Mouse (Mus musculus) limb, embryonic 12.5 days (tissue): ENCODE results near the gene Iscu. TPM values are rescaled to one million over a fixed set of nuclear protein-coding genes. Genes with fewer than 3 reads are reported as not detected.
"Not testable (repeated sequence)": the region's sequence is repeated elsewhere in the genome, so short reads cannot be mapped to it uniquely, and the experiment has no call there.

Experiments used
- ATAC-seq: fragments of 200-750 bp; cut with Nextera tagmentation; 2 replicates; pipeline ENCODE4 v1.8.0; 2017; ENCODE audit warnings: low read depth, moderate TSS enrichment; ENCODE audit not compliant: insufficient number of reproducible peaks, insufficient read depth, low FRiP score, low TSS enrichment
- H3K27ac ChIP-seq: fragments of 300-500 bp; sonication (generic); 2 replicates; pipeline ENCODE4 v1.5.1; 2016; ENCODE audit warnings: mild to moderate bottlenecking, moderate library complexity
- H3K27me3 ChIP-seq: fragments of 300-500 bp; sonication (generic); 2 replicates; pipeline ENCODE4 v1.6.1; 2016; ENCODE audit warnings: mild to moderate bottlenecking, moderate library complexity
- H3K36me3 ChIP-seq: fragments of 300-500 bp; sonication (generic); 2 replicates; pipeline ENCODE4 v1.6.1; 2016; ENCODE audit warnings: mild to moderate bottlenecking, moderate library complexity
- H3K4me1 ChIP-seq: fragments of 300-500 bp; sonication (generic); replicated peaks from 2 replicates; pipeline ENCODE4 v1.6.1; 2016
- H3K4me2 ChIP-seq: fragments of 300-500 bp; sonication (generic); 2 replicates; pipeline ENCODE4 v1.6.1; 2016; ENCODE audit warnings: mild to moderate bottlenecking, moderate library complexity
- H3K4me3 ChIP-seq: fragments of 300-500 bp; sonication (generic); replicated peaks from 2 replicates; pipeline ENCODE4 v1.5.1; 2016; ENCODE audit warnings: mild to moderate bottlenecking
- H3K9ac ChIP-seq: fragments of 300-500 bp; sonication (generic); replicated peaks from 2 replicates; pipeline ENCODE4 v1.6.1; 2016; ENCODE audit warnings: mild to moderate bottlenecking, moderate library complexity
- H3K9me3 ChIP-seq: fragments of 300-500 bp; sonication (generic); 2 replicates; pipeline ENCODE4 v1.6.1; 2016; ENCODE audit warnings: mild to moderate bottlenecking, moderate library complexity
- WGBS: fragments of 180-500 bp; shearing (Covaris S2); methylation state at CpG from one replicate; pipeline ENCODE4 v1.1.7; 2016; 5-methylcytosine and 5-hydroxymethylcytosine counted together
- polyA plus RNA-seq: library from polyadenylated mRNA; unstranded; fragments of >200 nt; fragmentation: Nextera tagmentation; extraction: Ambion mirVana; gene quantifications from 2 replicates; pipeline ENCODE4 v1.2.1, GENCODE M21; 2016

The Iscu gene
- polyA plus RNA-seq, 1 experiment from 2014 or later = 117 TPM

DNA sequence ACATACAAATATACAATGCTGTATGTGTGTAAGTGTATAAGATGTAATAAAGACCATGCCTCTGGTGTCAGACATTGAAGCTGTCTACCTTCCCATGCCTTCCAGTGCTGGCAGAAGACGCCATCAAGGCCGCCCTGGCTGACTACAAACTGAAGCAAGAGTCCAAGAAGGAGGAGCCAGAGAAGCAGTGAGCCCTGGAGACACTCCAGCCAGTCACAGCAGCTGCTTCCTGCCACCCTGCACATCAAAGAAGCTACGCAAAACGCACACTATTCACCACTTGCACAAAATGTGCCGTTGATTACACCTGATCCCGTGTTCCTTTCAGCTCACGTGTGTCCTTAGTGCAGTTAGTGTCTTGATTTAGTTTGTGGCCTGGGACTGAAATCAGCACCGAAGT, 5.2 kb downstream of the Iscu start:
- H3K27ac ChIP-seq, H3K9me3 ChIP-seq, H3K4me2 ChIP-seq, H3K4me3 ChIP-seq, ATAC-seq, H3K9ac ChIP-seq, H3K27me3 ChIP-seq: not testable (repeated sequence)
- 84% methylated on average over 8 of the region's 8 CpGs for WGBS
- Histone ChIP-seq H3K4me1 (peaks cover 27% of the 10 kb centered on the region), H3K36me3 (peaks cover 44% of the 10 kb centered on the region)

- Histone ChIP-seq H3K4me3 (no peak overlapping the region), H3K27ac (0 out of 2 replicates have a peak overlapping the region, but pooled peaks have one; percentile 30), H3K4me2 (no peak overlapping the region), H3K27me3 (no peaks in the 10 kb centered on the region), H3K9me3 (no peaks in the 10 kb centered on the region), H3K36me3 (peaks cover 40% of the 10 kb centered on the region), H3K4me1 (peaks cover 36% of the 10 kb centered on the region), H3K9ac (no peak overlapping the region)
- WGBS = 79% methylated on average over 5 of the region's 5 CpGs
- ATAC-seq = no peak
Measured at GRCm38 (mm10) chr5:113779569-113779968, 7.0 kb downstream of the Iscu start.

DNA sequence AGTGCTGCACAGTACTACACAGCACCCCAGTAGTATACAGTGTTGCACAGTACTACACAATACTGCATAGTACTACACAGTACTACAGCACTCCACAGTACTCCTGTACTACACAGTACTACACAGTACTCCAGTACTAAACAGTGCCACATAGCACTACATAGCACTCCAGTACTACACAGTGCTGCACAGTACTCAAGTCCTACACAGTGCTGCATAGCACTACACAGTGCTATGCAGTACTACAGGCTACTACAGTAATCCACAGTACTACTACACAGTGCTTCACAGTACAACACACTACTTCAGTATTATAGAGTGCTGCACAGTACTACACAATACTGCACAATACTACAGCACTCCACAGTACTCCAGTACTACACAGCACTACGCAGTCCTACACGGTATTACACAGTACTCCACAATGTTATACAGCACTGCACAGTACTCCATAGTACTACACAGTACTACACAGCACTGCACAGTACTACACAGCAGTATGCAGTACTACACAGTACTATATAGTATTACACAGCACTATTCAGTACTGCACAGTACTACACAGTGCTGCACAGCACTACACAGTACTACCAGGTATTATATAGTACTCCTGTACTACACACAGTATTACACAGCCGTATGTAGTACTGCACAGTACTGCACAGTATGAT, 7.7 kb downstream of the Iscu start:
- no peak overlapping the region for H3K9ac ChIP-seq
- H3K36me3 ChIP-seq = peaks cover 33% of the 10 kb centered on the region
- 92% methylated on average over 3 of the region's 3 CpGs for WGBS
- peaks cover 40% of the 10 kb centered on the region for H3K4me1 ChIP-seq
- no peak; the same call in 1 of the 2 replicates for ATAC-seq
- H3K4me2 ChIP-seq = no peak overlapping the region
- H3K27ac ChIP-seq = peak overlapping the region; percentile 70
- H3K9me3 ChIP-seq = no peaks in the 10 kb centered on the region
- no peaks in the 10 kb centered on the region for H3K27me3 ChIP-seq
- no peak overlapping the region for H3K4me3 ChIP-seq

GRCm38 (mm10) chr5:113780763-113781162, 8.2 kb downstream of the Iscu start:
- no peak overlapping the region for H3K9ac ChIP-seq
- H3K27me3 ChIP-seq = no peaks in the 10 kb centered on the region
- no peak overlapping the region for H3K4me2 ChIP-seq
- no peak for ATAC-seq
- peak overlapping the region; percentile 70 for H3K27ac ChIP-seq
- 81% methylated on average over 5 of the region's 5 CpGs for WGBS
- peaks cover 40% of the 10 kb centered on the region for H3K4me1 ChIP-seq
- peaks cover 29% of the 10 kb centered on the region for H3K36me3 ChIP-seq
- H3K9me3 ChIP-seq = no peaks in the 10 kb centered on the region
- H3K4me3 ChIP-seq = no peak overlapping the region

- H3K36me3 ChIP-seq = peaks cover 24% of the 10 kb centered on the region
- H3K4me2 ChIP-seq = no peak overlapping the region
- H3K27ac ChIP-seq = peak overlapping the region; percentile 70
- WGBS = 61% methylated on average over 7 of the region's 7 CpGs
- ATAC-seq = no peak
- H3K9ac ChIP-seq = no peak overlapping the region
- no peak overlapping the region for H3K4me3 ChIP-seq
- no peaks in the 10 kb centered on the region for H3K9me3 ChIP-seq
- peaks cover 42% of the 10 kb centered on the region for H3K4me1 ChIP-seq
- H3K27me3 ChIP-seq = no peaks in the 10 kb centered on the region
Measured at GRCm38 (mm10) chr5:113781254-113781653, 8.7 kb downstream of the Iscu start.

GRCm38 (mm10) chr5:113781875-113782274, 9.3 kb downstream of the Iscu start:
- 80% methylated on average over 7 of the region's 7 CpGs for WGBS
- no peak for ATAC-seq
- H3K4me1 ChIP-seq = peaks cover 48% of the 10 kb centered on the region
- H3K4me3 ChIP-seq = no peak overlapping the region
- H3K9ac ChIP-seq = no peak overlapping the region
- peak overlapping the region; percentile 70 for H3K27ac ChIP-seq
- peaks cover 18% of the 10 kb centered on the region for H3K36me3 ChIP-seq
- no peak overlapping the region for H3K4me2 ChIP-seq
- H3K9me3 ChIP-seq = no peaks in the 10 kb centered on the region
- no peaks in the 10 kb centered on the region for H3K27me3 ChIP-seq

- Histone ChIP-seq H3K9me3 (no peaks in the 10 kb centered on the region), H3K4me3 (no peak overlapping the region), H3K36me3 (peaks cover 12% of the 10 kb centered on the region; the same call in 1 of the 2 replicates), H3K4me2 (no peak overlapping the region), H3K27ac (peak overlapping the region; percentile 93), H3K27me3 (no peaks in the 10 kb centered on the region), H3K4me1 (peaks cover 56% of the 10 kb centered on the region), H3K9ac (no peak overlapping the region)
- no peak for ATAC-seq
- 93% methylated on average over 7 of the region's 7 CpGs for WGBS
Measured at GRCm38 (mm10) chr5:113782624-113783023, 10.1 kb downstream of the Iscu start.

DNA sequence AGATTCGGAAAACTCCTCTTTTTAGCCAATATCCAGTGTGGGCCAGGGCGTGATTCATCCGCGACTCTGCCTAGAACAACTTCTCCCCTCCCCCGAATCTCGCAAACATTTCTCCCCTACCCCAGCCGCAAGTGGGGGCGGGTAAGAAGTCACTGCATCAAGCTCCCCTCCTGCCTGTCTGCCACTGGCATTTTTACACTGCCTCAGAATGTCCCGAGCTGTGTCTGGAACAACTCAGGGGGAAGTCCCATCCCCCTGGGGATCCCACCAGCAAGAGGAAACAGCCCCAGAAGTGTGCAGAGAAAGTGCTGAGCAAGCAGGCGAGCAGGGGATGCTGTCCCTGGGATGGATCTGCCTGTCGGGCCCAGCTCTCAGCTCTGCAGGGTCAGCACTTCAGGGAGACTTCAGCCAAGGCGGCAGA, 11.0 kb downstream of the Iscu start:
- H3K9ac ChIP-seq = peak overlapping the region; percentile 34; the same call in 1 of the 2 replicates
- 7% methylated on average over 12 of the region's 12 CpGs for WGBS
- H3K27me3 ChIP-seq = no peaks in the 10 kb centered on the region
- H3K4me3 ChIP-seq = no peak overlapping the region
- ATAC-seq = no peak
- peaks cover 66% of the 10 kb centered on the region for H3K4me1 ChIP-seq
- H3K36me3 ChIP-seq = peaks cover 3% of the 10 kb centered on the region; the same call in 1 of the 2 replicates
- H3K27ac ChIP-seq = peak overlapping the region; percentile 93
- no peaks in the 10 kb centered on the region for H3K9me3 ChIP-seq
- peak overlapping the region; percentile 43 for H3K4me2 ChIP-seq

DNA sequence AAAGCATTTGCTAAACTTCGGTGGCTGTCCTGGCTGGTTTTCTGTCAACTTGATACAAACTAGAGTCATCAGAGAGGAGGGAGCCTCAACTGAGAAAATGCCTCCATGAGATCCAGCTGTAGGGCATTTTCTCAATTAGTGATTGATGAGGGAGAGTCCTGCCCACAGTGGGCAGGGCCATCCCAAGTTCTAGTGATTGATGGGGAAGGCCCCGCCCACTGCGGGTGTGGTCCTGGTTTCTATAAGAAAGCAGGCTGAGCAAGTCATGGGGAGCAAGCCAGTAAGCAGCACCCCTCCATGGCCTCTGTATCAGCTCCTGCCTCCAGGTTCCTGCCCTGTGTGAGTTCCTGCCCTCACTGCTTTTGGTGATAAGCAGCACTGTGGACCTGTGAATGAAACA, 11.6 kb downstream of the Iscu start:
- 27% methylated on average over 3 of the region's 3 CpGs for WGBS
- H3K27me3 ChIP-seq, H3K4me3 ChIP-seq, ATAC-seq, H3K36me3 ChIP-seq, H3K9me3 ChIP-seq: not testable (repeated sequence)
- peak overlapping the region; percentile 43 for H3K4me2 ChIP-seq
- H3K4me1 ChIP-seq = peaks cover 71% of the 10 kb centered on the region
- H3K9ac ChIP-seq = 0 out of 2 replicates have a peak overlapping the region, but pooled peaks have one; percentile 34
- H3K27ac ChIP-seq = peak overlapping the region; percentile 93

DNA sequence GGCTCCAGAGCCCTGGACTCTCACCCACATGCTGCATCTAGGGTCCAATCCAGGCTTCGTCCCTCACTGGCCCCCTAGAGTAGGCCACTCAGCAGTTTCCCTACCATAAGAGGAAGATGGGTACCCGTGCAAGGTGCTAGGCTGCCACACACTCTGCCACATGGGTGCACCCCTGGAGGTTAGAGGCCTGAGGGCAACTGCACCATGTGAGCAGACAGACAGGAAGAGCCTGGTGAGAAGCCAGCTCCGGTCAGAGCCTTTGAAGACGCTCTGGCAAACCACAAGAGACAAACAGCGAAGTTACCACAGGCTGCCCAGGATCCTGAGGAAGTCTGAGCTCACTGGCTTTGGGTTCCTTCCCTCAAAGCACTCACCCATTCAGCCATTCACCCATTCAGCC, 14.4 kb downstream of the Iscu start:
- Histone ChIP-seq H3K27ac (0 out of 2 replicates have a peak overlapping the region, but pooled peaks have one; percentile 35), H3K27me3 (no peaks in the 10 kb centered on the region), H3K9ac (no peak overlapping the region), H3K36me3 (no peaks in the 10 kb centered on the region), H3K4me1 (peaks cover 83% of the 10 kb centered on the region), H3K4me3 (no peak overlapping the region), H3K4me2 (no peak overlapping the region), H3K9me3 (no peaks in the 10 kb centered on the region)
- WGBS = 71% methylated on average over 5 of the region's 5 CpGs
- ATAC-seq = no peak

DNA sequence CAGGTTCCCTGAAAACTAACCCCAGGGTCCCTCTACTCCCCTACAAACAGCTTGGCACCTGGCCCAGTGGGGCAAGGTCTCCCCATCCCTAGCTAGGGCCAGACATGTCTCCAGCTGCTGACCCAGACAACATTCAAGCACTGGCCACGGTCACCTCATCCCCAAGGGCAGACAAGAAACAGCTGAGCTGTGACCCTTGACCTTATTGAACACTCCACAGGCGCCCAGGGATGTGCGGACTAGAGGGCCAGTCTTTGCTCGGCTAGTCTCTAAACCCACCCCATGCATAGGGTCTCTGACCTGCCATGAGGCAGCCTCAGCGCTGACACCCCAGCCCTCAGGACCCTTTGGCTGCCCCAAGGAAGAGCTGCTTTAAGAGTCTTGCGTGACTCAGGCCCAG, 16.1 kb downstream of the Iscu start:
- H3K4me3 ChIP-seq = 0 out of 2 replicates have a peak overlapping the region, but pooled peaks have one; percentile 3
- H3K27ac ChIP-seq = peak overlapping the region; percentile 97
- H3K4me2 ChIP-seq = peak overlapping the region; percentile 31
- no peaks in the 10 kb centered on the region for H3K27me3 ChIP-seq
- H3K9ac ChIP-seq = no peak overlapping the region
- no peaks in the 10 kb centered on the region for H3K9me3 ChIP-seq
- ATAC-seq = peak; percentile 20; the same call in 1 of the 2 replicates
- 19% methylated on average over 6 of the region's 6 CpGs for WGBS
- H3K36me3 ChIP-seq = peaks cover 15% of the 10 kb centered on the region
- H3K4me1 ChIP-seq = peaks cover 85% of the 10 kb centered on the region
